Mouse (Mus musculus) heart, embryonic 14.5 days (tissue): ENCODE results near the gene Plpp3. TPM values are rescaled to one million over a fixed set of nuclear protein-coding genes. Genes with fewer than 3 reads are reported as not detected.

ENCODE experiments used
- ATAC-seq: fragments of 200-750 bp; cut with Nextera tagmentation; 2 replicates; pipeline ENCODE4 v1.8.0; 2017; ENCODE audit warnings: low read depth, moderate TSS enrichment; ENCODE audit not compliant: insufficient number of reproducible peaks, insufficient read depth, low FRiP score
- H3K27ac ChIP-seq, 2 experiments: fragments of 200-500 bp in 1 of 2; fragments of 300-500 bp in 1 of 2; sonication (generic) in 1 of 2; replicated peaks in 1 of 2; 2 replicates each; pipeline ENCODE4 v1.5.1; 2012 to 2014; ENCODE audit warnings: low read depth in 2 of 2, low read length in 2 of 2, control low read depth in 1 of 2, mild to moderate bottlenecking in 1 of 2, mixed read lengths in 1 of 2; ENCODE audit not compliant: control insufficient read depth in 1 of 2, insufficient read depth in 1 of 2
- H3K27me3 ChIP-seq: fragments of 300-500 bp; sonication (generic); 2 replicates; pipeline ENCODE4 v1.6.1; 2014; ENCODE audit warnings: mild to moderate bottlenecking, low read length, control low read depth; ENCODE audit not compliant: control insufficient read depth, insufficient read depth
- H3K36me3 ChIP-seq: fragments of 300-500 bp; sonication (generic); 2 replicates; pipeline ENCODE4 v1.6.1; 2014; ENCODE audit warnings: mild to moderate bottlenecking, control low read depth, low read length, mixed read lengths; ENCODE audit not compliant: control insufficient read depth, insufficient read depth
- H3K4me1 ChIP-seq, 2 experiments: fragments of 200-500 bp in 1 of 2; fragments of 300-500 bp in 1 of 2; sonication (generic) in 1 of 2; 2 replicates each; pipeline ENCODE4 v1.6.1; 2012 to 2014; ENCODE audit warnings: low read length in 2 of 2, control low read depth in 1 of 2, mixed read lengths in 1 of 2; ENCODE audit not compliant: control insufficient read depth in 2 of 2, insufficient read depth in 2 of 2
- H3K4me2 ChIP-seq: fragments of 300-500 bp; sonication (generic); 2 replicates; pipeline ENCODE4 v1.6.1; 2014; ENCODE audit warnings: mild to moderate bottlenecking, low read length
- H3K4me3 ChIP-seq, 2 experiments: fragments of 200-500 bp in 1 of 2; fragments of 300-500 bp in 1 of 2; sonication (generic) in 1 of 2; 2 replicates each; pipeline ENCODE4 v1.5.1; 2012 to 2014; ENCODE audit warnings: low read length in 2 of 2, mild to moderate bottlenecking in 2 of 2, control low read depth in 1 of 2, low read depth in 1 of 2, moderate library complexity in 1 of 2; ENCODE audit not compliant: control insufficient read depth in 1 of 2, insufficient read depth in 1 of 2
- H3K9ac ChIP-seq: fragments of 300-500 bp; sonication (generic); 2 replicates; pipeline ENCODE4 v1.6.1; 2014; ENCODE audit warnings: mild to moderate bottlenecking, low read length
- H3K9me3 ChIP-seq: fragments of 300-500 bp; sonication (generic); 2 replicates; pipeline ENCODE4 v1.6.1; 2016; ENCODE audit warnings: low read length, control low read depth; ENCODE audit not compliant: control insufficient read depth
- WGBS: fragments of 180-500 bp; shearing (Covaris S2); extraction: QIAGEN DNeasy Blood & Tissue Kit; methylation state at CpG from one replicate; pipeline ENCODE4 v1.1.7; 2014; 5-methylcytosine and 5-hydroxymethylcytosine counted together
- polyA plus RNA-seq: library from polyadenylated mRNA; unstranded; fragments of >200 nt; fragmentation: Nextera tagmentation; extraction: Ambion mirVana; gene quantifications from 2 replicates; pipeline ENCODE4 v1.2.1, GENCODE M21; 2014

The Plpp3 gene
- polyA plus RNA-seq, 1 experiment from 2014 or later, result 32.8 TPM

DNA sequence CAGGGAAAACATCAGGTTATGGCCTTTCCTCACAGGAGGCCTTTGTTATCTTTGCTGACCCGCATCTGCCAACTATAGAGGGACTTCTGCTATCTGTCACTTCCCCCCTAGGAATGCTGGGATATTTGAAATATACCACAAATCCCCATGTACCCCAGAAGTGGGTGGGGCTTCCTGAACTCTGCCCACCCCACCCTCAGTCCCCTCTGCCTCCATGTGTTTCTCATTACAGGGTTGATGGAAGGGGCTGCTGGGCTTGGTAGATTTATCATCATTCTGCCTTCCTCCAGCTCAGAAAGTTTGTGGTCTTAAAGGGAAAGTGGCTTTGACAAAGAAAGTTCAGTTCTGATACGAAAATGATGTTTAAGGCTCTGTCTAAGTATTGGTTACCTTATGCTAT, 103.2 kb downstream of the Plpp3 start:
- 50% methylated on average over 2 of the region's 2 CpGs for WGBS
- H3K27me3 ChIP-seq, result no peaks in the 10 kb centered on the region

DNA sequence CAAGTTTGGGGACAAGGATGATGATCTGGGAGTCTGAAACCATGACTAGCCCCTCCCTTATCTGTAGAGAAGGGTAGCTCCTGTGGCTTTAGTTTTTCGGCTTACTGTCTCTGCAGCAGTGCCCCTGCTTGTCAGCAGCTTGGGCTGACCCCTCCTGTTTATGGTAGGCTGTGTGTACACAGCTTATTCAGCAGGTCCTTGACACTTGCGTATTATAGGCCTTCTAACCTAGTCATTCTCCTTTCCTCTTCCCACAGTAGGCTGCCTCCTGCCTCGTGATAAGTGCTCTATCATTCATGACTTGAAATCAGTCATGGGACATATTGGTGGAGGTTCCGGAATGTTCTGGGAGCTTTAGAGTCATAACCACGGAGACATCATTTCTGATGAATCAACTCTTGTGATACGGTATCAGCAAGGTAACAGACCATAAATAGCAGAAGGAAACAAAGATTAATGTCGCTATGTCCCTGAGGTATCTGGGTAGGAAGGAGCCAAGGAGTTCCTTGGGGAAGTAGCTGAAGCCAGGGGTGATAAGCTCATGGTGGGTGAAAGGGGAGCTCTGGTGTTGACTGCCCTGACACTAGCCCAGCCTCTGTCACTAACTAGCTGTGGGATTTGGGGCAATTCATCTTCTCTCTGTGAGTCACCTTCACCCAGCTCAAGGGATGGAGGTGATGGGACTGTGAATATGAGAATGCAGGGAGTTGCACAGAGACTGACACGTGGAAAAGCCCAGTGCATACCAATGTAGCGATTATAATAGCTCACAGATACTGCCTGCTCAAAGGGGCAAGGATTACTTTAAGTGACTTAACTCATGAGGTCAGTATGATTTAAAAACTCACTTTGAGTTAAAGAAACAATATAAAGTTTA, 104.0 kb downstream of the Plpp3 start:
- Histone ChIP-seq H3K4me2 (no peak overlapping the region), H3K4me3 (no peak overlapping the region), H3K36me3 (no peaks in the 10 kb centered on the region), H3K9ac (no peak overlapping the region), H3K27ac (no peak overlapping the region), H3K27me3 (no peaks in the 10 kb centered on the region), H3K4me1 (peaks cover 6 to 15% of the 10 kb centered on the region in 2 experiments), H3K9me3 (no peaks in the 10 kb centered on the region)
- ATAC-seq, result no peak
- WGBS, result 56% methylated on average over 9 of the region's 9 CpGs

More for the DNA sequence above, 103.2 kb downstream of the Plpp3 start:
- no peak overlapping the region for H3K27ac ChIP-seq
- no peaks in the 10 kb centered on the region for H3K36me3 ChIP-seq
- H3K9me3 ChIP-seq, result no peaks in the 10 kb centered on the region
- H3K4me3 ChIP-seq, result no peak overlapping the region
- no peak overlapping the region for H3K9ac ChIP-seq
- ATAC-seq, result no peak
- no peak overlapping the region for H3K4me2 ChIP-seq
- H3K4me1 ChIP-seq, result peaks cover 6 to 15% of the 10 kb centered on the region in 2 experiments

DNA sequence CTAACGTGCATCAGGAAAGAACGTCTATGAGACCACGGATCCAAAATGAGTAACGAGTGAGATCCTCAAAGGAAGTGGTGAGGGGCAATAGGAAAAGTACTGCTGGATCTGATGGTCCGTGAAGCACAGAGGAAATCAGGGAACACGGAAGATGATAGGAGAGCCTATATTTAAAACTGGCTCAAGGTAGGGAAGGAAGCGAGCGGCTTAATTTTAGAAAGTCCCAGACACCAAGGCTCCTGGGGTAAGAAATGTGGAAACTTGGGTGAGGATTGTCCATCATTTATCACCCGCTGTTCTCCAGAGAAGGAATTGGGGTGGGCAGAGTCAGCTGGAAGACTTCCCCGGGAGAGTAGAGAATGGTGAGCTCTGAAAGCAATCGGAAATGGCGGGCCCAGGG, 105.2 kb downstream of the Plpp3 start:
- Histone ChIP-seq H3K9me3 (no peaks in the 10 kb centered on the region), H3K36me3 (no peaks in the 10 kb centered on the region), H3K4me1 (peaks cover 6 to 15% of the 10 kb centered on the region in 2 experiments), H3K27ac (no peak overlapping the region), H3K4me2 (no peak overlapping the region), H3K27me3 (no peaks in the 10 kb centered on the region), H3K4me3 (no peak overlapping the region), H3K9ac (no peak overlapping the region)
- WGBS, result 64% methylated on average over 12 of the region's 12 CpGs
- no peak for ATAC-seq

DNA sequence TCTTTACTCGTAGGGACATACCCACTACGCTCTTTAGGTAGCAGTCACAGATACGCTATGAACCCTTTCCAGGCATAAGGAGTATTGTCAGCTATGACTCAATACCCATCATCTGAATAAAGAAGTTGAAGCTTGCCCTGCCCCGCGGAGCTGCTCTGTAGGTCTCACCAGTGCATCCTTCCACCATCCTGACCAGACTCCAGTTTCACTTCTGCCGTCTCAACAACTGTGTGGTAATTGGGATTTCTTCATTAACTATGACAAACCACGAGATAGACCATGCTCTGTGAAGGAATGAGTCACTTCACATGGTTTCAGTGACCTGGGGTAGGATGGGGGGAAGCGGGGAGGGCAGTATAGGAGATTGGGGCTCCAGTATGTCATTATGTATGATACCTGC, 106.5 kb downstream of the Plpp3 start:
- Histone ChIP-seq H3K27ac (no peak overlapping the region), H3K4me1 (peaks cover 4 to 10% of the 10 kb centered on the region in 2 experiments), H3K9me3 (no peaks in the 10 kb centered on the region), H3K27me3 (no peaks in the 10 kb centered on the region), H3K4me3 (no peak overlapping the region), H3K36me3 (no peaks in the 10 kb centered on the region), H3K9ac (no peak overlapping the region), H3K4me2 (no peak overlapping the region)
- ATAC-seq, result no peak
- WGBS, result 92% methylated on average over 8 of the region's 8 CpGs

DNA sequence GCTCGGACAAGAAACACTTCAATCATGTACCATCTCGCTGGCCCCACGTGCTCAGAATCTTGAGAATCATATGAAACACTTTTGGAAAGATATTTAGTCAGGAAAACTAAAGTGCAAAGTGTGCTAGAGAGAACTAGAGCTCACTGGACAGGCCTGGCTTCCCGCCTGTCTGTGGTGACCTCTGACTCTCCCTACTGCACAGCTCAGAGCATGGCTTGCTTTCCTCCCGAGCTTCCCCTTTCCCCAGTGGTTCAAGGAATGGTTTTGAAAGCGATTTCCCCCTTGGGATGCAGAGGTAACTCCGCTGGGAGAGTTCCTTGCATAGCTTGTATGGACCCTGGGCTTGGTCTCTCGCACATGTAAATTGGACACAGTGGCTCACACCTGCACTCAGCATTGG, 107.9 kb downstream of the Plpp3 start:
- no peak overlapping the region for H3K4me2 ChIP-seq
- H3K9me3 ChIP-seq, result no peaks in the 10 kb centered on the region
- H3K4me3 ChIP-seq, result no peak overlapping the region
- H3K27ac ChIP-seq, result no peak overlapping the region
- H3K27me3 ChIP-seq, result no peaks in the 10 kb centered on the region
- no peak overlapping the region for H3K9ac ChIP-seq
- H3K36me3 ChIP-seq, result no peaks in the 10 kb centered on the region
- peaks cover 4 to 10% of the 10 kb centered on the region in 2 experiments; a peak in 3 of 4 replicates for H3K4me1 ChIP-seq
- 81% methylated on average over 8 of the region's 8 CpGs for WGBS
- ATAC-seq, result no peak

DNA sequence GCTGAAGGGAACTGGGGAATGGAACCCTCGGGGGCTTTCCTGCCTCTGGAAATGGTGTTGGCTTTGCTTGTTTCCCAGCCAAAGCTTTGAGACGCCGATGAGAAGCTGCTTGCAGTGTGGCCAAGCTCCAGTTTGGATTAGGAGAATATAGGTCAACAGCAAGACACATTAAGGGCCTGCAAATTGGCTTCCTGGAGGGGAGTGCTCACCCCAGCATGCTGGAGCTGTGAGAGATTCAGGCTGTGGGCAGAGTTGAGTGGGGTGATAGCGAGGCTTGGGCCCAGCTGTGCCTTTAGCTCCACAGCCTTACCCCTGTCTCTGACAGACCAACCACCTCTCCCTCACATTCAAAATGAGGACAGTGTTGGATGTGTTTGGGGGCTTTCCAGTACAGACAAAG, 108.5 kb downstream of the Plpp3 start:
- Histone ChIP-seq H3K27me3 (no peaks in the 10 kb centered on the region), H3K9me3 (no peaks in the 10 kb centered on the region), H3K27ac (no peak overlapping the region), H3K9ac (no peak overlapping the region), H3K4me3 (no peak overlapping the region), H3K4me2 (no peak overlapping the region), H3K4me1 (peaks cover 4 to 10% of the 10 kb centered on the region in 2 experiments; a peak in 3 of 4 replicates), H3K36me3 (no peaks in the 10 kb centered on the region)
- 88% methylated on average over 4 of the region's 4 CpGs for WGBS
- ATAC-seq, result no peak

DNA sequence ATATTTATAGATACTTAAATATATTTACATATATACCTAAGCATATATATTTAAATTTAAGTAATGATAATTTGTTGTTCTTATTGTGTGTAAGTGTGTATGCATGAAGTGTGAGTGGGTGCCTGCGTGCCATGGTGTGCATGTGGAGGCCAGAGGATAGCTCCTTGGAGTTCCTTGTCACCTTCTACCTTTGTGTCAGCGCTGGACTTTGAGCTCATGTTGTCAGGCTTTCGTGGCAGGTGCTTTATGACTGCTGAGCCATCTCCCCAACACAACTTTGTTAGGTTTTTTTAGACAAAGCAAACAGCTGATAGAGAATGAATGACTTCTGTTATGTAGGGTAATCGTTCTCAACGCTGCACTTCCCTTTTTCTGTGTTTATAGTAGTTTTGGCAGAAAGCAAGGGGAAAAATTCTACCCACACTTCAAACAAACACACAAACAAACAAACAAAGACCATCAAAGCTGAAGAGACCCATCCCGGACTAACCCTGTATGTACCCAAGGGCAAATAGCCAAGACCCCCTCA, 111.1 kb downstream of the Plpp3 start:
- ATAC-seq, result no peak
- 81% methylated on average over 6 of the region's 6 CpGs for WGBS
- H3K4me1 ChIP-seq, result no peaks in the 10 kb centered on the region

More for the DNA sequence above, 111.1 kb downstream of the Plpp3 start:
- Histone ChIP-seq H3K36me3 (no peaks in the 10 kb centered on the region), H3K4me2 (no peak overlapping the region), H3K9ac (no peak overlapping the region), H3K27me3 (no peaks in the 10 kb centered on the region), H3K4me3 (no peak overlapping the region), H3K27ac (no peak overlapping the region), H3K9me3 (no peaks in the 10 kb centered on the region)
